Mouse (Mus musculus) small intestine, adult 2 months (tissue): ENCODE results near the gene 4931423N10Rik.

Source experiments
- CTCF ChIP-seq: fragments of 200-500 bp; IDR thresholded peaks from 2 replicates; pipeline ENCODE4 v1.5.1; 2012; ENCODE audit warnings: low read depth, mild to moderate bottlenecking, control low read depth, inconsistent platforms, low read length, moderate library complexity, mixed read lengths; ENCODE audit not compliant: insufficient replicate concordance, insufficient read length; ENCODE audit errors: extremely low read depth
- POLR2A ChIP-seq: fragments of 200-500 bp; IDR thresholded peaks from 2 replicates; pipeline ENCODE4 v1.6.1; 2012; ENCODE audit warnings: low read depth, mild to moderate bottlenecking, control low read depth, inconsistent platforms, low read length, moderate library complexity

- TF ChIP-seq CTCF (no peak), POLR2A (no peak)
Measured at GRCm38 (mm10) chr2:23201034-23201433, 6.2 kb upstream of the 4931423N10Rik start.
